Mouse (Mus musculus) bone marrow macrophage, adult 2 months (primary cell): ENCODE measurements around the gene Ccdc93.
A peak's percentile ranks its signal among the peaks of the same experiment; 100 is the strongest.

Experiments used
- CTCF ChIP-seq: IDR thresholded peaks from 2 replicates; pipeline ENCODE4 v1.5.1; 2012; ENCODE audit warnings: low read depth, mild to moderate bottlenecking, low read length, moderate library complexity
- POLR2A ChIP-seq: IDR thresholded peaks from 2 replicates; pipeline ENCODE4 v1.6.1; 2012; ENCODE audit warnings: mild to moderate bottlenecking, low read depth, low read length, borderline replicate concordance

DNA sequence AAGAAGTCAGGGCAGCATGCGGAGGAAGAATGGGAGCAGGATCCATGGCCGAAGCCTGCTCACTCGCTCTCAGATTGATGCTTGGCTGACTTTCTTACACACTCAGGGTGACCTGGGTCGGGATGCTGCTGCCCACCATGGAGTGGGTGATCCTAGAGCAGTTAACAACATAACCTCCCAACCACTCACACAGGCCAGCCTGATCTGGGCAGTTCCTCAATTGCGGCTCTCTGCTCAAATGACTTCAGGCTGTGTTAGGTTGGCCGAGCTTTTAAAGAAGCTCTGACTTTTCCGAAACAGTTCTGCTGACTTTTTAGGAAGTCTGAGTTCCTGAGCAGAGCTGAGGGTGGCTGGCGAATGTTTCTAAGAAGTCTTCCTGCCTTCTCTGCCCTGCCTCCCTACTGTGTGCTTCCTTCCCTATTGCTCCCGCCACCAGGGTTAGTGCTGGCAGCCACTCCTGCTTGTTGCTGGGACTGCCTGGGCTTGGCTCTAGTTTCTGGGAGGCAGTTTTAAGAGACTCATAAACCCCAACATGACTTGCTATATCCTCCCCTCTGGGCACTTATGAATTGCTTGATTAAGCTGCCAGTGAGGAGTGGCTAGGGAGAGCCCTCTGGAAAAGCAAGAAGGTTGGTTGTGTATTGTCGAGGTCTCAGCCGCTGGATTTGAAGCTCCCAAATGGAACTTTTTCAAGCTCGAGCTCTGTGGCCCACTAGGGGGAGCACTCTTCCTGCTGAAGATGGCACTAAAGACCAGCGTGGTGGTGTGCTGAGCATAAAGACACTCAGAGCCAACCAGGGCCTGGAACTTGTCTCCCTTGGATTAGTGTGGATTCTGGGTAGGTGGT, 9.9 kb downstream of the Ccdc93 start:
- peak; percentile 65; the same call in 1 of the 2 replicates for TF ChIP-seq CTCF
- no peak for TF ChIP-seq POLR2A
